Mouse (Mus musculus): ENCODE results near the gene Dguok.

The Dguok gene

DNA sequence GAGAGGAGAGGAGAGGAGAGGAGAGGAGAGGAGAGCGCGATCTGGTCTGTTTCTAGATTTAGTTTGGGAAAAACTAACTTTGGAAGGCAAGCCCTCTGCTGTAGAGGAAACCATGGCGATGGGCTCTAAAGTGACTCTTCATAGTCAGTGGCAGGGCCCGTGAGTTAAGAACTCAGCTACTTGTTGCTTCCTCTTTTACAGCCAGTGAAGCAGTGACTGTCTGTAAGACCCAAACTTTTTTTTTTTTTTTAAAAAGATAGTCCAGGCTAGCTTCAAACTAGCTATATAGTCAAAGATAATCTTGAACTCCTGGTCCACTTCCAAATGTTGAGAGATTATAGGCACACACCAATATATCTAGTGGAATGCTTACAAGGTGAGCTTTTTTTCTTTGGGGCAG lies 70.2 kb downstream of the Dguok start:
- in situ Hi-C loops (cut with MboI, MseI), result no loop called here

DNA sequence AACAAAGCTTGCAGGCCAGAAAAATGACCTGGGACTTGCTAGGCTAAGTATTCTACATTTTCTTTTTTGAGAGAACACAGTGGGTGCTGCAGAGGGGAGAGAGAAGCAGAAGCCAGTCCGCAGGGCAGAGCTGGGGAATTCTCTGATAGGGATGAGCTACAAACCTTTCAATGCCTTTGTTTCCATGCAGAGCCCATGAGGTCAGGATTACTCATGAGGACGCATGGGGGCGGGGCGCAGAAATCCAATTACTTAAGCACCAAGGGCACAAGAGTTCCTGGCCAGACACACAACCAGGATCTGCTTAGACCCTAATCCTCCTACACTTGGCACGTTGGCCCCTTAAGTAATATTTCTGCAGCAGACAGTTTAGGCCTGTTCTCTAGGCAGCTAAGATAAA lies 71.6 kb downstream of the Dguok start:
- in situ Hi-C loops (cut with MboI, MseI), result no loop called here

DNA sequence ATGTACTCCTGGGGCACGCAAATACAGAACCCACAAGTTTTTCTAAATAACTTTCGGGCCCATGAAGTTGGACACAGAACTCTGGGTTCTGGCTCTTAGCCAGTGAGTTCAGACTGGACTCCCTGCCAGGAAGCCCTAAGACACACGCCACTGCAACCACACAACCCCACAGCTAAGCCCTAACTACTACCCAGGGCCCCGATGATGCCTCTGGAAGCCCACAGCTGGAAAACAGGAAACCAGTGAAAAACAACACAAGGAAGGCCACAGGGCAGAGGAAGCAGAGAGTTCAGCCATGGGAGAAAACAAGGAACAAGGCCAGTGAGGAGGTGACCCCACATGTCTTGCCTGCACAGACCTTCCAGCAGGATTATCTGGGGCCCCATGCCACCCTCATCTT lies 73.2 kb downstream of the Dguok start:
- in situ Hi-C loops (cut with MboI, MseI), result no loop called here

DNA sequence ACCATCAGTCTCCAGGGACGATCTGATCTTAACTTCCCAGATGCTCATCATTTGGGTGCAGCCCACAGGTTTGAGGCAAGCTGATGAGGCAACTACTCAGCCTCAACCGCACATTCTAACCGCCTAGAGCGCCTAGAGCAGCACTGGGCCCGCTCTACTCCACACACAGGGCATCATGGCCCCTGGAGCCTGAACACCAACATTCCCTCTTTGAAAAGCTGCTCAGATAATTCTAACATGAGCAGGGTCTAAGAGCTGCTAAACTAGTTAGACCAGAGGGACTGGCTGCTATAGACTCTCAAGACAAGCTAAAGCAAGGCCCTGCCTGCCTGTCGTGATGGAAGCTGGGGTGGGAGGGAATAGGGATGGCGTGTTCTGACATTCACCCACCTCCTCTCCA lies 73.8 kb downstream of the Dguok start:
- in situ Hi-C loops (cut with MboI, MseI), result no loop called here
